Mouse (Mus musculus) myocyte (in vitro differentiated cells): ENCODE data around the gene Nr3c2.

Experiments
- MYOD1 ChIP-seq, 3 experiments: IDR thresholded peaks; one replicate each; pipeline ENCODE4 v1.6.1; 2011; ENCODE audit warnings: control low read depth in 2 of 3, low read depth in 2 of 3, mild to moderate bottlenecking in 2 of 3, moderate library complexity in 1 of 3; ENCODE audit not compliant: insufficient read length in 2 of 3, control insufficient read depth in 1 of 3
- POLR2AphosphoS2 ChIP-seq: IDR thresholded peaks from one replicate; pipeline ENCODE4 v1.6.1; 2011; ENCODE audit warnings: low read depth, control low read depth; ENCODE audit not compliant: insufficient read length

DNA sequence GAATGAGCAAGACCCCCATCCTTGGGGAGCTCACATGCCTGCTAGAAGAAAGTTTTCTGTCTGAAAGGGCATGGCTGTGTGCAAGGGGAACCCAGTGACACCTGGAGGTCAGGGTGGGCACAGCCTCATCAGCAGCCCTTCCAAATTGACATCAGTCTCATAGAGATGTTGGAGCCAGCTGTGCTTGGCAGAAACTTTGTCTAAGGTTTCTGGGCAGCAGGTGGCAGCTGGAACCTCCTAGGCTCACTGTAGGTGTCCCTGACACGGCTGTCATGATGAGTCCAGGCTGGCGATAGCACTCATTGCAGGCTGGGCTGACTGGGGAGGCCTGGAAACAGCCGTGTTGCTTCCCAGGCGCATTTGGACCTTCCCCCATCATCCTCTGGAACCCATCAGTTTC is 323.9 kb downstream of the Nr3c2 start:
- no peak for TF ChIP-seq POLR2AphosphoS2
- no peak for TF ChIP-seq MYOD1 (IDR thresholded peaks at IDR 0.05; ENCODE audit: control insufficient read depth in 1 of 3, insufficient read length in 2 of 3, low read depth in 2 of 3)
